Mouse (Mus musculus) limb, embryonic 11.5 days (tissue): ENCODE measurements at regions not wholly inside any gene's neighbourhood (a gene's known extent, or its start where the extent isn't known, plus 50 kb on each side); places are given as distances from the start of the nearest gene placed in this dataset.
A peak's percentile ranks its signal among the peaks of the same experiment; 100 is the strongest.
"Not testable (repeated sequence)": the region's sequence is repeated elsewhere in the genome, so short reads cannot be mapped to it uniquely, and the experiment has no call there.

ENCODE experiments used
- ATAC-seq: fragments of 200-750 bp; cut with Nextera tagmentation; 2 replicates; pipeline ENCODE4 v1.8.0; 2017; ENCODE audit warnings: low read depth; ENCODE audit not compliant: insufficient number of reproducible peaks, low FRiP score, low TSS enrichment
- DNase-seq: peaks from one replicate; pipeline ENCODE4 v3.0.0-alpha.2; 2015; ENCODE audit warnings: low spot score
- H3K27ac ChIP-seq: fragments of 300-500 bp; sonication (generic); replicated peaks from 2 replicates; pipeline ENCODE4 v1.5.1; 2014; ENCODE audit warnings: low read depth, mild to moderate bottlenecking, low read length
- H3K27me3 ChIP-seq: fragments of 300-500 bp; sonication (generic); 2 replicates; pipeline ENCODE4 v1.6.1; 2014; ENCODE audit warnings: mild to moderate bottlenecking, low read length, mixed read lengths; ENCODE audit not compliant: control insufficient read depth, insufficient read depth
- H3K36me3 ChIP-seq: fragments of 300-500 bp; sonication (generic); 2 replicates; pipeline ENCODE4 v1.6.1; 2014; ENCODE audit warnings: mild to moderate bottlenecking, low read length, moderate library complexity, mixed read lengths; ENCODE audit not compliant: control insufficient read depth, insufficient read depth
- H3K4me1 ChIP-seq: fragments of 300-500 bp; sonication (generic); 2 replicates; pipeline ENCODE4 v1.6.1; 2014; ENCODE audit warnings: low read length, mixed read lengths; ENCODE audit not compliant: control insufficient read depth, insufficient read depth
- H3K4me2 ChIP-seq: fragments of 300-500 bp; sonication (generic); 2 replicates; pipeline ENCODE4 v1.6.1; 2014; ENCODE audit warnings: low read depth, mild to moderate bottlenecking, moderate library complexity; ENCODE audit not compliant: severe bottlenecking
- H3K4me3 ChIP-seq: fragments of 300-500 bp; sonication (generic); 2 replicates; pipeline ENCODE4 v1.5.1; 2014; ENCODE audit warnings: low read depth, low read length
- H3K9ac ChIP-seq: fragments of 300-500 bp; sonication (generic); 2 replicates; pipeline ENCODE4 v1.6.1; 2014; ENCODE audit warnings: mild to moderate bottlenecking, low read length
- H3K9me3 ChIP-seq: fragments of 300-500 bp; sonication (generic); 2 replicates; pipeline ENCODE4 v1.6.1; 2016; ENCODE audit warnings: low read length; ENCODE audit not compliant: control insufficient read depth
- WGBS: fragments of 180-500 bp; shearing (Covaris S2); extraction: QIAGEN DNeasy Blood & Tissue Kit; methylation state at CpG from one replicate; pipeline ENCODE4 v1.1.7; 2014; 5-methylcytosine and 5-hydroxymethylcytosine counted together

DNA sequence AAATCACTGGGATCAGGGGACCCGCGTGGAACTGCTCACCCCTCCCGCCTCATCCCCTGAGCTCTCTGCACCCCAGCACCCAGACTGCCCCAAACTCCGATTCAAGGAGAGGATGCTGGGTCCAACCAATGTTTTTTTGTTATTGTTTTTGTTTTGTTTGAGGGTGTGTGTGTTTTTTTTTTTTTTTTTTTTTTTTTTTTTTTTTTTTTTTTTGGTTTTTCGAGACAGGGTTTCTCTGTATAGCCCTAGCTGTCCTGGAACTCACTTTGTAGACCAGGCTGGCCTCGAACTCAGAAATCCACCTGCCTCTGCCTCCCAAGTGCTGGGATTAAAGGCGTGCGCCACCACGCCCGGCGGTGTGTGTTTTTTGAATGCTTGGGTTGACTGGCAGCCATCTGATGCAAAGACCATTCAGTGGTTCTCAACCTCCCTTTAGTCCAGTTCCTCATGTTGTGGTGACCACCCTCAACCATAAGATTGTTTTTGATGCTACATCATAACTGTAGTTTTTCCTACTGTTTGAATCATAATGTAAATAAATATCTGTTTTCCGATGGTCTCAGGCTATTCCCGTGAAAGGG is 81.3 kb upstream of the Akt3 start:
- DNase-seq, H3K27ac ChIP-seq, H3K36me3 ChIP-seq, H3K27me3 ChIP-seq, H3K4me1 ChIP-seq, ATAC-seq, H3K9me3 ChIP-seq: not testable (repeated sequence)
- peak overlapping the region; percentile 54 for H3K9ac ChIP-seq
- peak overlapping the region; percentile 49 for H3K4me2 ChIP-seq
- 61% methylated on average over 11 of the region's 13 CpGs for WGBS
- peak overlapping the region; percentile 21 for H3K4me3 ChIP-seq

DNA sequence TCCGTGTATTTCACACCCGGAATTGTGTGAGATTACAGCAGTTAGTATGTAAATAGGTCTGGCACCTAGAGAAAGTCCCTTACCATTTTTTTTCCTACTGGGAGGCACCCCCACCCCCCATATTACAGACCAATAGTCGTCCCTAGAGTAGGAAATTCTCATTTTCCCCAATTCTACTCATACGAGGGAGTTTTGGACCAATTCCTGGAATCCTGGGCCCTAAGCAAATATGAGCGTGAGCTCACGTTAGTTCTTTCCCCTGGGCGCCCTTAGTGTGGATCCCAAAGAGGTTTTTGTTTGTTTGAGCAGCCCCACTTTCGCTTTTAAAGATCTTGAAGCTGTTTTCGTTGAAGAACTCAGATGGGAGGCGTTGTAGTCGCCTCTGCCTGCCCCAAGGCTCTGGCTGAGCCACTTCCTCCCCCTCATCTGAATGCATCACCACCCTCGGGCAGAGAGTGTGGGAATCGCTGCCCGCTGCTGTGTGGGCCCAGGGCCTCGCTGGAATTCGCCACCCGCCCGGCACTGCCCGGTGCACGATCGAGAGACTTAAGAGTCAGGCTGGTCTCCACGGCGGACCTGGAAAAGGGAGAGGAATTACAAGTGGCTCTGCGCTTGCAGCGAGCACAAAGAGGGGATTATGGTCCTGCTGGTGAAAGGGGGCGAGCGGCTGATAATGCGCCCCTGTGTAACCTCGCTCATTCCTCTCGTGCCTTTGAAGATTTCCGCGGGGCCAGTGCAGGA is 80.6 kb upstream of the Akt3 start:
- Histone ChIP-seq H3K27me3 (no peaks in the 10 kb centered on the region), H3K9ac (peak overlapping the region; percentile 54), H3K4me2 (peak overlapping the region; percentile 49), H3K36me3 (no peaks in the 10 kb centered on the region), H3K27ac (no peak overlapping the region), H3K9me3 (no peaks in the 10 kb centered on the region), H3K4me1 (no peaks in the 10 kb centered on the region), H3K4me3 (peak overlapping the region; percentile 21)
- peak; percentile 72 for DNase-seq
- ATAC-seq = peak; percentile 60; the same call in 1 of the 2 replicates
- WGBS = 4% methylated on average over 32 of the region's 32 CpGs

DNA sequence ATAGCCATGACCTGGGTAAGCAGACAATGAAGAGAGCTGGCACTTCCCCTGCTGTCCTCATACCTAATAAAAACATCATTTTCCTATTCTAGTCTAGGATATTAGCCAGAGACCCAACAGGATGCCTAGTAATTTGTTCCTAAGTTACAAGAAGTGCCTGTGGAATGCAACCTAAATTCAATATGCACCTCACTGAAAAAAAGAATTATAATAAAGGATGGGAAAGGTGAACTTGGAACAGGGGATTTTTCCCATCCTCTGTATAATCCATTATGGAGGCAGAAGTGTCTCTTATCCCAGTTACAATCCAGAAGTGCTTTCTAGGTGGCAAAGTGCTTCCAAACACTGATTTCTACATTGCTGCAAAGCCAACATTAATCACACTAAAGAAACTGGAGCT is 79.8 kb upstream of the Akt3 start:
- Histone ChIP-seq H3K4me3 (no peak overlapping the region), H3K4me2 (no peak overlapping the region), H3K27me3 (no peaks in the 10 kb centered on the region), H3K4me1 (no peaks in the 10 kb centered on the region), H3K9me3 (no peaks in the 10 kb centered on the region), H3K36me3 (no peaks in the 10 kb centered on the region), H3K9ac (no peak overlapping the region), H3K27ac (no peak overlapping the region)
- DNase-seq (no peak), ATAC-seq (no peak)

DNA sequence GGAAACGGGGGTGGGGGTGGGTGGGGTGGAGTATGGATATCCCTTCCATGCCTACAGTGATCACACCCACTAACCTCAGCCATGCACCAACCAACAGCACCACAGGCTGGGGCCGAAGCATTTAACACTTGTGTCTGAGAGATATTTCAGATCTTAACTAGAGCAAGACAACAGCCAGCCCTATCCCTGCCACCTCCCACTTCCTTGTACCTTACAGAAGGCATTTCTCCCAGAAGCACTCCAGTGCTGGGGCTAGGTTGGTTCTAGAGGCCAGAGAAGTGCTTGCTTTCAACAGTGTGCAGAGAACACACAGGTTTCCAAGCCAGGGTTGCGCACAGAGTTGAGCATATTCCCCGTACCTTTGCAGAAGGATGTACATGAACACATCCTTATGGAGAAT is 79.1 kb upstream of the Akt3 start:
- no peaks in the 10 kb centered on the region for H3K4me1 ChIP-seq
- no peak overlapping the region for H3K4me3 ChIP-seq
- no peak overlapping the region for H3K4me2 ChIP-seq
- no peak overlapping the region for H3K9ac ChIP-seq
- no peak for ATAC-seq
- no peaks in the 10 kb centered on the region for H3K9me3 ChIP-seq
- H3K27me3 ChIP-seq = no peaks in the 10 kb centered on the region
- no peak for DNase-seq
- no peak overlapping the region for H3K27ac ChIP-seq
- WGBS = 88% methylated on average over 4 of the region's 4 CpGs
- H3K36me3 ChIP-seq = no peaks in the 10 kb centered on the region

DNA sequence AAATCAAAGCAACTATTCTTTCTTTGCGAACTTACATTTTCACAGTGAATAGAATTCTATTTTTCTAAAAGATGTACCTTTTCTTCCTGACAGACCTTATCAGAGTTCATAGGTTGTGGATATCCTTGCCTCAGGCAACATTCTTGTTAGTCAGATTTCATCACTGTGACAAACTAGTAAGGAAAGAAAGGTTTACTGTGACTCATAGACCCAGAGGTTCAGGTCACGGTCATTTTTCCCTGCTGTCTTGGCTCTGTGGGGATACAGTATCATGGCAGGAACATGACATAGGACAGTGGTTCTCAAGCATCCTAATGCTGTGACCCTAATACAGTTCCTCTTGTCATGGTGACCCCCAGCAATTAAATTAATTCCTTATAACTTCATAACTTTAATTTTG is 78.4 kb upstream of the Akt3 start:
- no peaks in the 10 kb centered on the region for H3K9me3 ChIP-seq
- no peaks in the 10 kb centered on the region for H3K36me3 ChIP-seq
- DNase-seq = no peak
- H3K27ac ChIP-seq = no peak overlapping the region
- no peaks in the 10 kb centered on the region for H3K27me3 ChIP-seq
- no peak overlapping the region for H3K9ac ChIP-seq
- no peak overlapping the region for H3K4me2 ChIP-seq
- ATAC-seq = no peak
- WGBS = 93% methylated on average over 2 of the region's 2 CpGs
- no peak overlapping the region for H3K4me3 ChIP-seq
- H3K4me1 ChIP-seq = no peaks in the 10 kb centered on the region

DNA sequence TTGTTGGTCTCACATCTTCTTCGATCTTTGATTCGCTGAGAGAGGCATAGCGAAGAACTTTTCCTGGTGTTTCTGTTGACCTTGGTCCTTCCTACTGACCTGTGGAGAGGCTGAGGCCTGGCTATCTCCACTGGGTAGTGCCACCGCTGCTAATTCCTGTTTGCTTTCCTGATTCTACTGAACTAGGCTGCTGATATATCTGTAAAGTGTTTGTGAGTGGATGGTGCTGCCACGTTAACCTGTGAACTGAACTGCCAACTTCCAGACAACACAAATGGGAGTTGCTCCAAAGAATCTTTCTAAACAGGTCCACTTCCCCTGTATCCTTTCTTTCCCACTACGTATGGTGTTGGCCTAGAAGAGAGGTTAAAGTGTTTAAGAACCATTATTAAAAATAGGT is 78.0 kb upstream of the Akt3 start:
- H3K9me3 ChIP-seq = no peaks in the 10 kb centered on the region

DNA sequence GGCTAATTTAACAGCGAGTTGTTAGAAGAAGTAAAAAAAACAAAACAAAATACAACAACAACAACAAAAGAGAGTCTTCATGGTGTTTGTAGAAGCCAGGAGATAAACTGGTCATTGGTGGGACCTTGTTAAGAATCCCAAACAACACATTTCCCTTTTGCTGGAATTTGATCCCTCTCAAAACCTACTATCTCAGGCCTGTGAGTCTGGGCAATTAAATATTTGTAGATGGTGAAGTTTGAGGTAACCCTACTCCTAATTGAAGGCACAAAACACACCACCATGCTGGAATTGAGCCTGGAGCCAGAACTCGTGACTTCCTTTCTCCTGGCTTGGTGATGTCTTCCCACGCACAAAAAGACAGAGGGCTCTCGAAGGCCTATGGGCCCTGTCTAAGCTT is 65.4 kb upstream of the Akt3 start:
- Histone ChIP-seq H3K4me3 (peak overlapping the region; percentile 44; the same call in 1 of the 2 replicates), H3K4me1 (0 out of 2 replicates have a peak, but pooled peaks cover 6% of the 10 kb centered on the region), H3K27me3 (no peaks in the 10 kb centered on the region), H3K4me2 (peak overlapping the region; percentile 94; the same call in 1 of the 2 replicates), H3K36me3 (no peaks in the 10 kb centered on the region), H3K9me3 (no peaks in the 10 kb centered on the region), H3K9ac (no peak overlapping the region), H3K27ac (no peak overlapping the region)
- no peak for ATAC-seq
- 45% methylated on average over 4 of the region's 4 CpGs for WGBS
- no peak for DNase-seq

More for the DNA sequence above, 78.0 kb upstream of the Akt3 start:
- H3K36me3 ChIP-seq = no peaks in the 10 kb centered on the region
- DNase-seq = no peak
- no peak overlapping the region for H3K4me2 ChIP-seq
- H3K27me3 ChIP-seq = no peaks in the 10 kb centered on the region
- H3K27ac ChIP-seq = no peak overlapping the region
- no peaks in the 10 kb centered on the region for H3K4me1 ChIP-seq
- H3K4me3 ChIP-seq = no peak overlapping the region
- no peak overlapping the region for H3K9ac ChIP-seq
- ATAC-seq = no peak
- 92% methylated on average over 6 of the region's 6 CpGs for WGBS

DNA sequence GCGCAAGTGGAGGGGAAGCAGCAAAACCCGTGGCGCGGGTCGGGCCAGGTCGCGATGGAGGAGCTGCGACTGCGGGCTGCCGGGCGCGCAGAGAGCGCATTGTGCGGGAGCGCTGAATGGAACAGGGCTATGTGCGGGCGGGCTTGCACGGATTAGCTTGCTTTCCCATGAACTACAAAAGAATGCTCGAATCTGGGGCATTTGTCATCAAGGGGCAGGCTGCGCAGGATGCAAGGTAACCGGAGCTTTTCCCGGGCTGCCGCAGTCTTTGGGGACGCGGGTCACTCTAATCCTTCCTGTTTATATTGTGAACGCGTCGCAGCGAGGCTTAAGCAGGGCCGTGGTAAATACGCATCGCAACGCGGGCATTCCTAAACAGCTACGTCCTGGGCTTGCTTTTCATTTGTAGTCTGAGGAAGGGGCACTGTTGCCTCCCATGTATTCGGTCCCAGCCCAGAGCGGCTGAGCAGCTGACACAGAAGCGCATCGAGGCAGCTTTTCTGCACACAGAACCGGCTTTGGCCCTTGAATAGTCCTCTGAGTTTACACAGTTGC is 64.8 kb upstream of the Akt3 start:
- H3K4me2 ChIP-seq = peak overlapping the region; percentile 94
- under 1% methylated on average over 40 of the region's 40 CpGs for WGBS
- H3K9ac ChIP-seq = peak overlapping the region; percentile 31
- peak overlapping the region; percentile 44 for H3K4me3 ChIP-seq
- peak; percentile 60 for DNase-seq
- no peaks in the 10 kb centered on the region for H3K9me3 ChIP-seq
- H3K4me1 ChIP-seq = 0 out of 2 replicates have a peak, but pooled peaks cover 6% of the 10 kb centered on the region
- no peaks in the 10 kb centered on the region for H3K36me3 ChIP-seq
- no peaks in the 10 kb centered on the region for H3K27me3 ChIP-seq
- peak; percentile 64 for ATAC-seq
- H3K27ac ChIP-seq = no peak overlapping the region
